Mouse (Mus musculus) bone marrow, adult 2 months (tissue): ENCODE data around the gene Hoxb4.

ENCODE experiments used
- CTCF ChIP-seq: fragments of 200-500 bp; IDR thresholded peaks from 2 replicates; pipeline ENCODE4 v1.5.1; 2011; ENCODE audit warnings: low read length, control low read depth; ENCODE audit not compliant: control insufficient read depth, insufficient read depth
- POLR2A ChIP-seq: fragments of 200-500 bp; IDR thresholded peaks from 2 replicates; pipeline ENCODE4 v1.6.1; 2011; ENCODE audit warnings: low read depth, mild to moderate bottlenecking, control low read depth, low read length, borderline replicate concordance; ENCODE audit not compliant: control insufficient read depth

DNA sequence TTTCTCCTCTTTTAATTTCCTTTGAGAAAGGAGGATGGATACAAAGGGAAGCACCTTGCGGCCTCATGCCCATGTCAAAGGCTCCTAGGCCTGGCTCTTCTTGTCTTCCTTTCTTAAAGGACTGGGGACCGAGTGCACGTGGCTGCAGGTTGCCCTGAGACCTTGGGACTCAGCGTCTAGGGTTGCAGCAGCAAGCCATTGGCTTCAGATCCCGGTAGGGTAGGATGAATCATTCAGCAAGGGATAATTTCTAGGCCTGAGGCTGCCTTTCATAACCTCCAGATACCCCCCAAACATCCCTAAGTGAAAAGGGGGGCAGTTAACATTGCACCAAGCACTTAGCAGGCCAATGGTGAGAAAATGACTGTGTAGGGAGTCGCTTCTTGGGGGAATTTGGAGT is 7.0 kb upstream of the Hoxb4 start:
- TF ChIP-seq CTCF (no peak), POLR2A (no peak)
